Mouse (Mus musculus): ENCODE data around the gene Rab8b.

DNA sequence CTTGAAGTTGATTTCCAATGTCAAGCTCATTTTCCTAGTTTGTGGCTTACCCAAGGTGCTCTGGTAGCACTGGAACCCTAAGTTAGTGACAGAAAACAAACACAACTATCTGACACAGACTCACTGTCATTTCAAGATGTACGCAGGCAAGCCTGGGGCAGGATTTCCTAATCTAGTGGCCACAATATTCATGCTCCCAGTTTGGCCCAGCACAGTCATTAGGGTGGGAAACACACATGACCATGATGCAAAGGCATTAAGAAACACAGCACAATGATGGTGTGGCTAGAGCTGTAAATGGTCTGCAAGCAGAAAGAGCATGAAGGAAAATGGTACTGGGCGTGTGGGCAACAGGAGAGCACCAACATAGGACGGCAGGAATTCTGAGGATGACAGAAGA, 37.6 kb downstream of the Rab8b start:
- TF ChIP-seq POLR2A (IDR thresholded peaks at IDR 0.05; ENCODE audit: borderline replicate concordance, extremely low read depth, insufficient read depth, insufficient read length, poor library complexity, severe bottlenecking) (no peak), CTCF (IDR thresholded peaks at IDR 0.05; ENCODE audit: borderline replicate concordance, extremely low read depth, insufficient read depth, insufficient read length) (no peak)

All from brain, embryonic 14.5 days (tissue).